Mouse (Mus musculus): Measurements from ENCODE around the gene Psmg1. TPM values are rescaled to one million over a fixed set of nuclear protein-coding genes. Genes with fewer than 3 reads are reported as not detected.
"Not testable (repeated sequence)": the region's sequence is repeated elsewhere in the genome, so short reads cannot be mapped to it uniquely, and the experiment has no call there.

Psmg1 gene
- total RNA-seq (2021): 10 to 100 TPM; 22.2 to 24.6 TPM
- long read RNA-seq, experiment 1, transcript Psmg1-201 (7 exons, 1,044 nt): major isoform, 28 of 28 reads
- long read RNA-seq, experiment 1, partial matches to known transcripts: 0 of 28 reads
- long read RNA-seq, experiment 1, other reads (novel, unspliced or antisense): 0 of 28 reads
- long read RNA-seq, experiment 2, transcript Psmg1-201 (7 exons, 1,044 nt): major isoform, 22 of 24 reads
- long read RNA-seq, experiment 2, partial matches to known transcripts: 1 of 24 reads
- long read RNA-seq, experiment 2, other reads (novel, unspliced or antisense): 1 of 24 reads

GRCm38 (mm10) chr16:95990462-95991121 is at the start of gene Psmg1:
Gene Psmg1 (minus strand): TSS chr16:95990960.
- peak; percentile 98 to 99 for DNase-seq (ENCODE audit: low spot score in 2 of 2)

DNA sequence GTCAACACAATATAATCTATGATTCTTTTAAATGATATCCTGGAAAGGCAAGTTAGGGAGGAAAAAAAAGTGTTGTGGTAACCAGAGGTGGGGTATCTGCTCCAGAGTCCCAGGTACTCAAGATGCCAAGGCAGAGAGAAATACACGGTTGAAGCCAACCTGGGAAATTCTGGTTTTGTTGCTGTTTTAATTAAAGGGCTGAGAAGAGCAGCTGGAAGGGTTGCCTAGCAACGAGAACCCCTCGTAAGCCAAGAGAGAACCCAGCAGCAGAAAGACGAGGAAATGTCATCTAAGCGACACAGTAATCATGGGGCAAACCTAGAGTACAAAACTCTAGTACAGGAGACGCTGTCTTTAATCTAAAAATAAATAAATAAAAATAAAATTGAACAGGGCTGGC is 48.8 kb upstream of the Psmg1 start:
- no peak for DNase-seq (ENCODE audit: low spot score in 2 of 2)

GRCm38 (mm10) chr16:96034473-96034872 is 43.7 kb upstream of the Psmg1 start:
- DNase-seq (ENCODE audit: low spot score in 2 of 2): no peak

DNA sequence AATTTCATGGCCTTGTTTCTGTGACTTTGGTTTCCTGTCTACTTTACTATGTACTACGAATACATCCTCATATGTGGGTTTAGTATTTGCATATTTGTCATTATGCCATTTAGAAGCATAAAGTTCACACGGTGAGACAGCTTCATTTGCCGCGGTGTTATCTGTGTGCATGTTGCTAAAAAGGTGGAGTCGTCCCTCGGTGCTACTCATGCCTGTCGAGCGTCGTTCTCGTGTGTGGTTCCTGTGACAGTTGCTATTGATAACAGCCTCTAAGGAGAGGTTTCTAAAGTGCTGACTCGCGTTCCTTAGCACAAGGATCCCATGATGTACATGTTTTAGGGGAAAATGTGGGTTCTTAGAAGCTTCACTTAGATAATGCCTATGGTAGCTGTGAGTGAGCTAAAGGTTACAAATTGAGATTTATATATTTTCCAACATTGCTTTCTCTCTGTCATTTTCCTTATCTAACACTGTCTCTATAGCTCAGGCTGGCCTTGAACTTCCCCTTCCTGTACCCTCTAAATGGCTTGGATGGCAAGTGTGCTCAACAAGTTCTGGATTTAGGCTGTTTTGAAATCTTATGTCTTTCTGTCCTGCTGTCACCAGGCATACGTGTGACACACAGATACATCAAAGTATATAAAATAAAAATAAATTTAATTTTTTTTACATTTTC is 41.7 kb upstream of the Psmg1 start:
- no peak for DNase-seq (ENCODE audit: low spot score in 2 of 2)

GRCm38 (mm10) chr16:96030476-96031102 is 39.8 kb upstream of the Psmg1 start:
- no peak for DNase-seq (ENCODE audit: low spot score in 2 of 2)

- DNase-seq (ENCODE audit: low spot score in 2 of 2): no peak
Observed at GRCm38 (mm10) chr16:96026256-96026655, 35.5 kb upstream of the Psmg1 start.

DNA sequence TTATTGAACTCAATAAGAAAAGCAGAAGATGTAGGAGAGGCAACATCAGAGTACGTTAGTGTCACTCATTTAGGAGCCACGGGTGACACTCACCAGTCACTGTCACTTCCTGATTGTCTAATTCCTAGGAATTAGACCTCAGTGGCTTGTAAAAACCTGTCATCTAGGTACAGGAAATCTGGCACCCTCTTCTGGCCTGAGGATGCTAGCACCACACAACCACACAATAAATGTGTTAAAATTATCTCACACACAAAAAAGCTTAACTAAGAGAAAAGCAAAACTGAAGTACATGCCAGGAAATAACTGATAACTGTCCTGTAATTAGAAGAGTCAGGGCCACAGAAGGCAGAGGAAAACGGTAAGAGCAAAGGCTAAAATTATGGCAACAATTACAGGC is 34.5 kb upstream of the Psmg1 start:
- no peak for DNase-seq (ENCODE audit: low spot score in 2 of 2)

GRCm38 (mm10) chr16:96021045-96021444 is 30.3 kb upstream of the Psmg1 start:
- DNase-seq (ENCODE audit: low spot score in 2 of 2): no peak

DNA sequence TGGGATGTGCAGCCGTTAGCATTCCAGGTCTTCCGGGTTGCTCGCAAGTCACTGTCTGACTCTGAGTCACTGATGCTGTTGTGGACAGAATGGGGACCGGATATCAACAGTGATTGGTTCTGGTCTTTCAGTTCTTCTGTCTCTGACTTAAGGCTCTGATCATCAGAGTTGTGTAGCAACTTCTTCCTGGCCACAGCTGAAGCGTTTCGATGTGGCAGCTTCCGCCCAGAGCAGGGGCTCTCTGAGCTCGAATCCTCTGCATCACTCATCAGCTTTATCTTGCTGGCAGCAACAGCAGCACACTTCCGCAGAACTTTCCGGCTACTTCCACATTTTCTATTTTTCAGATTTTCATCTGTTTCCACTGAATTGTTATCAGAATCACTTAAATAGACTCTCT is 18.4 kb upstream of the Psmg1 start:
- not testable (repeated sequence) for DNase-seq (ENCODE audit: low spot score in 2 of 2)

DNA sequence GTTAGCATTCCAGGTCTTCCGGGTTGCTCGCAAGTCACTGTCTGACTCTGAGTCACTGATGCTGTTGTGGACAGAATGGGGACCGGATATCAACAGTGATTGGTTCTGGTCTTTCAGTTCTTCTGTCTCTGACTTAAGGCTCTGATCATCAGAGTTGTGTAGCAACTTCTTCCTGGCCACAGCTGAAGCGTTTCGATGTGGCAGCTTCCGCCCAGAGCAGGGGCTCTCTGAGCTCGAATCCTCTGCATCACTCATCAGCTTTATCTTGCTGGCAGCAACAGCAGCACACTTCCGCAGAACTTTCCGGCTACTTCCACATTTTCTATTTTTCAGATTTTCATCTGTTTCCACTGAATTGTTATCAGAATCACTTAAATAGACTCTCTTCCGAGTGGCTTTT is 13.5 kb upstream of the Psmg1 start:
- not testable (repeated sequence) for DNase-seq (ENCODE audit: low spot score in 2 of 2)

DNA sequence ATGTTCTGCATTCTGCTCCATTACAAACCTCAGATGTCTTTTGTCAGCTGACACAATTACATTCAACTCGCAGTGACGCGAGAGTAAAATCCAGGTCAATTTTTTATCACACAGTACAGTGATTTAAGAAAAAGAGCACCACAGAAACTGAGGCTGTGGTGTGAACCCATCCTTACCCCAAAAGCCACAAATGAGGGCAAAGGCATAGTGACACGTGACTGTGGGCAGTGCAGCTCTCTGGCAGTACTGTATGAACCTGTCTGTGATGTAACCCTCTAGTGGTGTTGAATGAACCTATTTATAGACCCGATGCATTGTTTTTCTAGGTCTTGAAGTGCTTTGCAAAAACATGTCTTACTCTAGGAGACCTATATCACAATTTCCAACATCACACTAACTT is 8.5 kb upstream of the Psmg1 start:
- no peak for DNase-seq (ENCODE audit: low spot score in 2 of 2)

- no peak for DNase-seq (ENCODE audit: low spot score in 2 of 2)
Observed at GRCm38 (mm10) chr16:95996156-95996555, 5.4 kb upstream of the Psmg1 start.

DNA sequence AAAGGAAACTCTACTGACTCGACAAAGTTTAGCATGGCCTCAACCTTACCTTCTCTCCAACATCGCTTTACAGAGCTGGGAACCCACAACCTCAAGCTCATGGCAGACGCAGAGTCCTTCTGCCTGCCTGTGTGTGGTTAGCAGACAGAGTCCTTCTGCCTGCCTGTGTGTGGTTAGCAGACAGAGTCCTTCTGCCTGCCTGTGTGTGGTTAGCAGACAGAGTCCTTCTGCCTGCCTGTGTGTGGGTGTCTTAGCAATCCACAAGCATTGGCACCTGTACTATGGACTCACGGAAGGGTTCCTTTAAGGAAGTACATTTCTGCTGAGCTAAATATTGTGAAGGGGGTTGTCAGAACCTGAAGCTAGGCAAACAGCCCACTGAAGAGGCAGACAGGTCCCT is 3.8 kb upstream of the Psmg1 start:
- DNase-seq (ENCODE audit: low spot score in 2 of 2): not testable (repeated sequence)

DNA sequence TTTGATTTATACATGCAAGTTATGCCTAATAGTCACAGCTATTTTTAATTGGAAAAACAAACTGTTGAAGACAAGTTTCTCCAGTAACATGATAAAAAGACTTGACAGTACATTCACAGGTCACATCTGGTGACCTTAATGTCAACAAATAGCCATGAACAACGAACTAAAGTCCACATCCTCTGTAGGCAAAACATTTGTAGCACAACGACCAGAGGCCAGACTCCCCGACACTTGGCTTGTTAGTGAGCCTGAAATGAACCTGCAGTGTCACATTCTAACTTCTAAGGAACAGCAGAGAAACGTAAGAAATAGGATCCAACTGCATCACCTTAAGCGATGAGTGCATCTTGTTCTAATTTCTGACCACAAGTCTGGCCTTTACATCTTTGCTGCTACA is 1.8 kb upstream of the Psmg1 start:
- DNase-seq (ENCODE audit: low spot score in 2 of 2): no peak

- DNase-seq (ENCODE audit: low spot score in 2 of 2): no peak
Observed at GRCm38 (mm10) chr16:95991122-95991900, 551 bp upstream of the Psmg1 start.

DNA sequence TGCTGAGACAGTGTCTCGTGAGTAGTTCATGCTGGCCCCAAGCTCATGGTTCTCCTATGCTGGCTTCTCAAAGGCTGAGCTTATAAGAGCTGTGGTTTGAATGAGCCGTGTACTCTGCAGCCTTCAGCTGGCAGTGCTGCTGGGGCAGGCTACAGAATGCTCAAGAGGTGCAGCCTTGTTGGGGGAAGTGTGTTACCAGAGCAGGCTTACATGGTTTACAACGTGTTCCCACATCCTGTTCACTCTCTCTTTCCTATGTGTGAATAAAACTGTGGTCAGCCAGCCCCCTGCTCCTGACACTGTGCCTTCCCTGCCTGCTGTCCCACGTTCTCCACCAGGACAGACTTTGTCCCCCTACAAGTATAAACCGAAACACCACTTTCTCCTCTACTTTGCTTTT is 5.8 kb downstream of the Psmg1 start:
- DNase-seq (ENCODE audit: low spot score in 2 of 2): no peak

DNA sequence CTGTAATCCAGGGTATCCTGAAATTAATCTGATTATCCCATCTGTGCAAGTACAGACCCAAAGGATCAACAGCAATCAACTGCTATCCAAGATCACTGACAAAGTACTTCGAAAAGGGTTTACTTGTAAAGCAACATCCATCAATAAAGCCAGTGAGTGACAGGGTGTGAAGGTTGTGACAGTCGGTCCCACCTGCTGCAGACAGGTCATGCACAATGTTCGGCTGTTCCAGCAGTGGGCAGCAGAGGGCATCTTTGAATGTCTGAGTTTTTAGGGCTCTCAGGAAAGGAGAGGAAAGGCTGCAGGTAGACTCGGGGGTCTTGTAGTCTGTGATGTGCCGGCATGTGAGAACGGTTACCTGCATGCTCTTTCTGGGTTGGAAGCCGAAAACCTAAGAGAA is 7.2 kb downstream of the Psmg1 start:
- DNase-seq (ENCODE audit: low spot score in 2 of 2): no peak

DNA sequence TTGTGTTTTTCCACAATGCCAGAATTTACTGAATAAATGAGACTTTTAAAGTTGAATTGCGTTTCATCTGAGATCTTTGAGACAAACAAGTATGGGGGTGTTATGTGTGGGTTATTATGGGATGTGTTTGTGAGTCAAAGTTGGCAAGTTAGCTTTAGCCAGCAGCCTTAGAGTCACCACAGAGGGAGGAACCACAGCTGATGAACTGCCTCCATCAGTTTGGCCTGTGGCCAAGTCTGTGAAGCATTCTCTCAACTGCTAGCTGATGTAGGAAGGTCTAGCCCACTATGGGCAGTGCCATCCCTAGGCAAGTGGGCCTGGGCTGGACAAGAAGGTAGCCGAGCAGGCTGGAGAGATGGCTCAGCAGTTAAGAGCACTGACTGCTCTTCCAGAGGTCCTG is 19.9 kb downstream of the Psmg1 start:
- DNase-seq (ENCODE audit: low spot score in 2 of 2): no peak

DNA sequence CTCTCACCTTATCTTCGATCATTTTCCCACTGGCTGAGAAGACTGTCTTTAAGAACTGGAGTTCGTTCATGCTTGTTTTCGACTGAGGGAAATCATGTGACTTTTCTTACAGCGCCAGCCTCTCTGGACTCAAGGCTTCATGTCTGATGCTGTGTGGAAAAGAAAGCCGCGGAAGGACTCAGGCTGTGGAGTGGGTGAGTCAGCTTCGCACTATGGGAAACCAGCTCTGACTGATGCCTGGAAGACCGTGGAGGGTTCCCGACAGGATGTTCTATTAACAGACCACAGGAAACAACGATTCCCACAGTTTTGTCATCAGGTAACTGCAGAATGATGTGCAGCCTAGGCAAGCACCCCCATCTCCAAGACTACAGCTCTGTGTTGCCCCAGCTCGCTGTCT is 23.3 kb downstream of the Psmg1 start:
- DNase-seq (ENCODE audit: low spot score in 2 of 2): no peak

- DNase-seq (ENCODE audit: low spot score in 2 of 2): peak in 1 of 2 experiments; percentile 27
Observed at GRCm38 (mm10) chr16:95964427-95965023, 26.2 kb downstream of the Psmg1 start.

DNA sequence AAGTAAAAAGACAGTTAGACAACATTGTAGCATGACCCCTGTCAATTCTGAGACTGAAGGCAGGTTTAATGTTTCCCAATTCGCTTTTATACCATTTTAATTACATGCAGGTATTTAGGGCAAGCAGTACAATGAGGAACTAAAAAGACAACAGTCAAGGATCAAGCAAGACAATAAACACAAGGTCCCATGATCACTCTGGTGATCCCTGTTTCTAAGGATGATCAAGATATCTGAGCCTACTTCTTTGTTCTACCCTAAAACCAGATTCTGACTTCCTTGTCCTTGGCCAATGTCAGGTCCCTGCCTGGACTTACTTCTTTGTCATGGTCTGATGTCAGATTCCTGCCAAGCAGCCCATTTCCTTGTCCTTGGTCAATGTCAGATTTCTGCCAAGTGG is 29.3 kb downstream of the Psmg1 start:
- DNase-seq (ENCODE audit: low spot score in 2 of 2): not testable (repeated sequence)

All from gastrocnemius, postnatal 4 days (tissue).